Mouse (Mus musculus) R1 (cell line): ENCODE measurements around the gene Nlrc5.
A peak's percentile ranks its signal among the peaks of the same experiment; 100 is the strongest.

ENCODE experiments used
- DNase-seq: peaks from one replicate; pipeline ENCODE4 v3.0.0-alpha.2; 2018; ENCODE audit warnings: low read depth, low spot score

Gene Nlrc5

DNA sequence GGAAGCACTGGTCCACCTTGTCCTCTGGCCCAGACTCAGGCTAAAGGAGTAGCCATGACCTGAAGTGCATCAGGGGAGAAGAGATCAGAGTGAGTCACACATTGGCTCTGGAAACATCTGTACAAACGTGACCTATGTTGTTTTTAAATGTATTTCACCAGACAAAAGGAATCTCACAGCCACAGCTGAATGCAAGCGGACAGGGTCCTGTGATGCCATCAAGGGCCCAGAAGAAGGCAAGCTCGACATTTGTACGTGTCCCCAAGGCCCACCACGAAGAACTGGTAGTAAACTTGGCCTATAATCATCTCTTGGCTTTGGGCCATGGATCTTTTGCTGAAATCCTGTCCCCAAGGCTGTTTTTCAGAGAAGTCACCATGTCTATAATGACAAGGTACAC, 35.5 kb downstream of the Nlrc5 start:
- no peak for DNase-seq

DNA sequence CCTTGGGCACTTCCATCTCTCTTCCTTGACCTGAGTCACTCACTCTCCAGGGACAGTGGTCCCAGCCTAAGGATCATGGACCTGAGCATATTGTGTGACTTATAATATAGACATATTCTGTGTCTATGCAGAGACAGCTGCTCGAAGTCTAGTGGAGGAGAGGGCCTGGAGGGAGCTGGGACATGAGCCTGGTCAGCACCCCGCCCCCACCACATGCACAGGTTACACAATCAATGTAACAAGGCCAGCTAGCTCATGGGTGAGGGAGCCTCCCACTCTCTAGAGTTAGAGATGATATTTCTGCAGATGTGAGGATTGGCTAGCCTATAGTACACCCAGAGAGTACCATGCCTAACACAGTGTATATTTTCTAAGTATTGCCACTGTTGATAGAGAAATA, 36.6 kb downstream of the Nlrc5 start:
- no peak for DNase-seq

DNA sequence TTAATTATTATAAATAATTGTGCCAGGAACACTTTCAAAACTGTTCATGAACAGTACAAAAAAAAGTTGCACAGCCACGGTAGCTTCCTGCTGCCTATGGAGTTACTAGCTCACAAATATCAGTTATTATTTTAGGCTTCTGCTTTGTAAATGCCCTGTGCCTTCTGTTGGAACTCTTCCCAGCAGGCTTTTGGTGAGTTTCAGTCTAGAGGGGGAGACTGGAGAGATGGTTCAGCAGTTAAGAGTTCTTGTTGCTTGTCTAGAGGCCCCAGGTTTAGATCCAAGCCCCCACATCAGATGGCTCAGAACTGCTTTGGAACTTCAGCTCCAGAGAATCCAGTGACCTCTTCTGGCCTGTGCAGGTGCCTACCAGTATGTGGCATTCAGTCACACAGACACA, 37.1 kb downstream of the Nlrc5 start:
- no peak for DNase-seq

DNA sequence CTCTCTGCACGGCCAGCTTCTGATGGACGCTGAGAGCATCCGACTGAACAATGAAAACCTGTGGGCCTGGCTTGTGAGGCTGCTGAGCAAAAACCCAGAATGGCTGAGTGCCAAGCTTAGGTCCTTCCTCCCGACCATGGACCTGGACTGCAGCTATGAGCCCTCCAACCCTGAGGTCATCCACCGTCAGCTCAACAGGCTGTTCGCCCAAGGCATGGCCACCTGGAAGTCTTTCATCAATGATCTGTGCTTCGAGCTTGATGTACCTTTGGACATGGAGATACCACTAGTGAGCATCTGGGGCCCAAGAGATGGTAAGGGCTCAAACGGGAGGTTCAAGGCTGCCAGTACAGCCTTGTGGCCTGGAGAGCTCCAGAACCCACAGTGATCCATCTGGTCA, 38.6 kb downstream of the Nlrc5 start:
- DNase-seq = no peak

DNA sequence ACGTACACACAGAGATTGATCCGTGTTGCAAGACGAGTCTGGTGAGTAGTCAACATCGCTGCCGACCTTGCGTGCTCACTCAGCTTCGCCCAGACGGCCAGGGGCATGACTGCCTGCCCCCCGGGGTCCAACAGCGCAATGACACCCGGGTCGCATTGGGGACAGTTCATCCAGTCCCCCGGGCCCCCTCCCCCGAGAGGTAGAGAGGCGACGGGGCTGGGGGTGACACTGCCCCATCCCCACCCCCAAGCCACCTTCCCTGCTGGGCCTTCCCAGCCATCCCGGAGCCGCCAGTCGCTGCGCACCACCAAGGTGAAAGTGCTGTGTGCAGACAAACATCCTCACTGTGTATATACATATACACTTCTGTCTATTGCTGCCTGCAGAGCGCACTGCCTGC, 39.3 kb downstream of the Nlrc5 start:
- DNase-seq = no peak

DNA sequence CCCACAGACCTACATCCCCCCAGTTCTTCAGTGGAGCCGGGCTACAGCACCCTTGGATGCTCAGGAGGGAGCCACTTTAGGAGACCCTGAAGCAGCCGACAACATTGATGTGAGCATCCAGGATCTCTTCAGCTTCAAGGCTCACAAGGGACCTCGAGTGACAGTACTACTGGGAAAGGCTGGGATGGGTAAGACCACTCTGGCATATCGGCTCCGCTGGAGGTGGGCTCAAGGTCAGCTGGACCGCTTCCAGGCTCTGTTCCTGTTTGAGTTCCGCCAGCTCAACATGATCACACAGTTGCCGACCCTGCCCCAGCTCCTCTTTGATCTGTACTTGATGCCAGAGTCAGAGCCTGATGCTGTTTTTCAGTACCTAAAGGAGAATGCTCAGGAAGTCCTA, 41.6 kb downstream of the Nlrc5 start:
- no peak for DNase-seq

DNA sequence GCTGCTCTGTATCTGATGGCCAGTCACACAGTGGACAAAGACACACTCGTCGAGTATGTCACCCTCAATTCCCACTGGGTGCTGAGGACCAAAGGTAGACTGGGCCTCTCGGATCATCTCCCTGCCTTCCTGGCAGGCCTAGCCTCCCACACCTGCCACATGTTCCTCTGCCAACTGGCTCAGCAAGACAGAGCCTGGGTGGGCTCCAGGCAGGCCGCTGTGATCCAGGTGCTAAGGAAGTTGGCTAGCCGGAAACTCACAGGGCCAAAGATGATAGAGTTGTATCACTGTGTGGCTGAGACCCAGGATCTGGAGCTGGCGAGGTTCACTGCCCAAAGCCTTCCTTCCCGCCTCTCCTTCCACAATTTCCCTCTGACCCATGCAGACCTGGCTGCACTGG, 42.7 kb downstream of the Nlrc5 start:
- DNase-seq = no peak

DNA sequence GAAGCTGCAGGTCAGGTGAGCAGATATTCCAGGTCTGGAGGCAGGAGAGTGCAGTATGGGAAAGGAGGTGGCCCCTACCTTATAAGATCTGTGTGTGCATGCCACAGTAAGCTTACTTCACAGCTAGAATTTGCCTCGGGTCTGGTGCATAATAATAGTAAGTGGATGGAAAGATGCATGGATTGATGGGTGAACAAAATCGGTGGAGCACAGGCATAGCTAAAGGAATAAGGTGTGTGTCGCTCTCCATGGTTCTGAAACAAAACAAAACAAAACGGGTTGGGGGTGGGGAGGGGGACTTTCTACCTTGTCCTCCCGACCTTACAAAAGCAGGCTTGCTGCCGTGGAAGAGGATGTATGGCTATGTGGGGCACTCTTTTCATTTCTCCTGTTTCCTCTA, 47.9 kb downstream of the Nlrc5 start:
- peak; percentile 38 for DNase-seq

DNA sequence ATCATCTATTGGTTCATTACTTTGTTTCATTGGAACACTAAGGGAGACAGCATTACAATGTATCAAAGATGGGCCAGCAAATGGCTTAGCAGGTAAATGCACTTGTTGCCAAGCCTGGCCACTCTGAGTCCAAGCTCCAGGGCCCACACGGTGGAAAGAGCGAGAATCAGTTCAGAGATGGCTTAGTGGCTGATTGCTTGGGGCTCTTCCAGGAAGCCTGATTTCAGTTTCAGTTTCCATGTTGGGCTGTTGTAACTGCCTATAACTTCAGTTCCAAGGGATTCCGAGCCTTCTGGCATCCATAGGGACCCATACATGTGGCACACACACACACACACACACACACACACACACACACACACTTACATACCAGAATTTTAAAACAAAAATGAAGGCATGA, 51.1 kb downstream of the Nlrc5 start:
- no peak for DNase-seq

DNA sequence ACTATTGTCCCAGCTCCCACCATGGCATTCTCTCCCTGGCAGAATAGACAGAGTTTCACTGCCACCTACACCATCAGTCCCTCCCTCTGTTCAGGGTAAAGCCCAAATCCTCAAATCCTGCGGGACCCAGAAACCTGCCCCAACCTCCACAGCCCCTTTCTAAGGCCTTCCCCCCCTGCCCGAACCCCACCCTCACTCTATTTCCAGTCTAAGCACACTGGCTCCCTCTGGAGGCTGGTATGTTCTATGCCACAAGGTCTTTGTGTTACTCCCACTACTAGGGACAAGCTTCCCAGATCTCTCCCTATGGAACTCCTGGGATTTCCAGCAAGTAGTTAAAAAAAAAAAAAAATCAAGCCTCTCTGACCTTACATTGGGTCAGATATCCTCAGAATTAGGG, 51.7 kb downstream of the Nlrc5 start:
- DNase-seq = peak; percentile 84

DNA sequence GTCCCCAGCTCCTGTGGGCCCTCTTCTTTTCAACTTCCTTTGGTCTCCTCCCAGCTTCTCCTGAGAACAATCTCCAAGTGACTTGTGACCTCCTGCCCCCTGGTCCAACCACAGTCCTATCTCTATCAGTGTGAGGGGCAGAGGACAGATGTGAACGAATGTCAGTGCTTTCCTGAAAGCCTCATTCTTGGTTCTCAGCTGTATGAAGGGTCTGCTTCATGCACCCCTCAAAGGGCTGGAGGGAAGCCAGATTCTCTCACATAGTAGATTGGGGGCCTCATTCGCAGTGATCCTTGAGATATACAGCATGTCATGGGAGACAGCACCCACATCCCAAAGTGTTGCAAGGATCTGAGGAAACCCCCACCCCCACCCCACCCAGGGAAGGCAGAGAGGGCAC, 53.9 kb downstream of the Nlrc5 start:
- DNase-seq = no peak

DNA sequence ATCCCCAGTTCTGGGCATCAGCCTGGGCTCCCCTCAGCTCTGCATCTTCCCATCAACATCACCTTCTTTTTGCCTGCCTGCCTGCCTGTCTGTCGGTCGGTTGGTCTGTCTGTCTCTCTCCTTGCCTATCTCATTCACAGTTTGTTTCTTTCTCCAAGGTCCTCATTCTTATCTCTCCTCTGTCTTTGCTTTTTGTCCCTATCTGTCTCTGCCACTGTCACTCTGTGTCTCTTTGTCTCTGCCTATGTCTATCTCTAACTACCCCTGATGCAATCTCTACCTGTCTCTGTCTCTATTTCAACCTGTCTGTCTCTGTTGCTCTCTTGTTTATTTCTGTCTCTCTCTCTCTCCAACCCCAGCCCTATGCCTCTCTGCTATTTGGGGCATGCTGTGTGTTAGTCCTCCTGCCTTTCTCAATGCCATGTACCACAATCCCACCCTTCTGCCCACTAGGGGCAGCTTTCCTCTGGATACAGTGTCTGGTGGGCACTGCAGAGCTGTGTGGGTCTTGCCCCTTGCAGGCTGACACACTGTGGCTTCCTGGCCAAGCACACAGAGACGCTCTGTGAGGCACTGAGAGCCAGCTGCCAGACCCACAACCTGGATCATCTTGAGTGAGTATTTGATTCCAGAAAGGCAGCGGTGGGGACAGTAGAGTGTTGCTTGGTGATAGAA, 55.8 kb downstream of the Nlrc5 start:
- no peak for DNase-seq

DNA sequence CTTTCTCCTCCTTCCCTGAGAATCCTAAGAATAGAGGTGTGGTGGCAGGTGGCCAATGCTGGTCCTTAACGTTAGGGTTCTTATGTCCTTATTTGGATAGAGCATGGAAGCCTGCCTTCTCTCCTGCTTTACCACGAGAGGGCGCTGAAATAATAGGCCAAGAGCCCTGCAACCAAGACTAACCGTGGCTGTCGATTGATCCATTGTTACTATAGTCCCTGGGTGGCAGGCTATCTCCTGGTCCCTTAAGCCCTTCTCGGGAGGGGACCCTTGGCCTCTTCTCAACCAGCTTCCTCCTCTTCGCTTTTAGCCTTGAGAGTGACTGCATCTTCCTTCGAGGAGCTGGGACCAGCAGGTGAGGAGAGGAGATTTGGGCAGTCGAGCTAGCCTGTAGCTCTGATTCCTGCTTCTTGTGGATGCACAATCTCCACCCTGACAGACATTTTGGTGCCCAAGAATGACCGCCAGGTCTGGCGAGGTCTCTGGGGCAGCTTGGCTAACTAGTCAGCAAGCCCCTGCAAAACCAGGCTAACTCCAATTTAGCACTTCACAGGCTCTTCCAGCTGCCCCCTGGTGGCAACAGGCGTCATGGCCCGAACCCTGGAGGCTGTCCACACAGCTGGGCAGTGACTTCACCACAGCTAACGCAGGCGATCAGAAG, 58.0 kb downstream of the Nlrc5 start:
- peak; percentile 85 for DNase-seq

DNA sequence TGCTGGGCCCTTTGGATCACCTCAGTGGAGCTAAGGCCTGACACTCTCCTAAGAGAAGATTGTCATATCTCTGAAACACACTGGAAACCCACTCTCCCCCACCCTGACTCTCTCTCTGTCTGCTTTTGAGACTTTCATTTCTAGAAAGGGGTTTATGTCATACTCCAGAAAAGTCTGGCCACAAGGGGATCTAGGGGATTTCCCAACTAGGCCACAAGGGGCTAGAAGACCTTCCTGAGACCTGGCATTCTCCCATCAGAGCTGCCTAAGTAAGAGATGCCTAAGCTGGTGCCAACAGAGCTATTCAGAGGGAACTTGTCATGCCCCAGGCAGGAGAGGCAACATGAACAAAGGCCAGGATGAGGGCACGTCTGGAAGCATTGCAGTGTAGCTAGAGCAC, 59.1 kb downstream of the Nlrc5 start:
- peak; percentile 25 for DNase-seq

DNA sequence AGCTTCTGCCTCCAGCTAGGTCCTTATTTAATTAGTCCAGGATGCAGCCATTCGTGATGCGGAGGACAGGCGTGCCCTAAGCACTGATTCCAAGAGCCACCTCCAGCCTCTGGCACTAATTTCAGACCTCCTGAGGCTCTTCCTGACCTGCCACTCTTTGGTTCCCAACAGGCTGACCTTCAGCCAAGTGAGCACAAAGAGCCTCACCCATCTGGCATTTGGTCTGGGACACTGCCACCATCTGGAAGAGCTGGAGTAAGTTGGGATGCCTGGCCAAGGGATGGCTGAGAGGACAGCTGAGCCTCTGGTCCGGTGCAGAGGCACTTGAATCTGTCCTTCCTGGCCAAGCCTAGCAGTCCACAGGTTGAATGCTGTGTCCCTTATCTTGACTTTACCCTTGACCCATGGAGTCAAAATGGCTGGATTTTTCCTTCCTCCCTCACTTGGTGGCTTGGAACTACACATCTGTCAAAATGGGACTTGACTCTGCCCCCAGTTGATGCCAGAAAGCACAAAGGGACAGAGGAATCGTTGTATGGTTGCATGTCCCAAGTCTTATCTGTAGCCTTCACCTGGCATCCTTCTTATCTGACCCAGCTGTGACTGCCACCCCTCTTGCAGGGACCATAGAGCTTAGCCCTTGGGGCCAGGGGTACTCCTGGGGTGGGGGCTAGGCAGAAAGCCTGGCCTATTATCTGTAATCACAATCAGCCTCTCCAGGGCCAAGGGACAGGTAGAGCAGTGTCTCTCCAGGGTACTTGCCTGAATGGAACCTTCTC, 81.5 kb downstream of the Nlrc5 start:
- DNase-seq = no peak

DNA sequence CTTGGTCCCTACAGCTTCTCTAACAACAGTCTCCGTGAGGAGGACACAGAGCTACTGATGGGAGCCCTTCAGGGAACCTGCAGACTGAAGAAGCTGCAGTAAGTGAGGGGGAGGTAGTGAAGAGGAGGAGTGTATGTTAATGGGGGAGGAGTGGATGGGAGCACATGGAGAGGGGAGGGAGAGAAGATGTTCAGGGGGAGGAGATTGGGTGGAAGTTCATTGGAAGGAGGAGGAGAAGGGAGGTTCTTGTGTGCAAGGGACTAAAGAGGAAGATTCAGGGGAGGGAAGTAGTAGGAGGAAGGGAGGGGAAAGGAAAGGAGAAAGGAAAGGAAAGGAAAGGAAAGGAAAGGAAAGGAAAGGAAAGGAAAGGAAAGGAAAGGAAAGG, 82.0 kb downstream of the Nlrc5 start:
- DNase-seq = no peak

DNA sequence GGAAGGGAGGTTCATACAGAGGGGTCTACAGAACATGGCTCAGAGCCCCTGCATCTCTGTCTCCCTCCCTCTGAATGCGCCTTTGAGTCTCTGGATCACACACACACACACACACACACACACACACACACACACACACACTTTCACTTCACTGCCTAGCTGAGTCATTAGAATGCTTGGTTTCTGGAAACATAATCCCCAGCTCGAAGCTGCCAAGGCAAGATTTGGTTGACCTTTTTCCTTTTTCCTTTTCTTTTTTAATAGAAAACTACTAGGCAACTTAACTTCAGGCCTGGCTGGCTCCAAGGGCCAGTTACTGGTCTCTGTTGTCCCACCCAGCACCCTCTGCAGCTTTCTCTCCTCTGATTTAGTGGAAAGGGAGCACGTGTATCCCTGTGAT, 82.6 kb downstream of the Nlrc5 start:
- DNase-seq = no peak

DNA sequence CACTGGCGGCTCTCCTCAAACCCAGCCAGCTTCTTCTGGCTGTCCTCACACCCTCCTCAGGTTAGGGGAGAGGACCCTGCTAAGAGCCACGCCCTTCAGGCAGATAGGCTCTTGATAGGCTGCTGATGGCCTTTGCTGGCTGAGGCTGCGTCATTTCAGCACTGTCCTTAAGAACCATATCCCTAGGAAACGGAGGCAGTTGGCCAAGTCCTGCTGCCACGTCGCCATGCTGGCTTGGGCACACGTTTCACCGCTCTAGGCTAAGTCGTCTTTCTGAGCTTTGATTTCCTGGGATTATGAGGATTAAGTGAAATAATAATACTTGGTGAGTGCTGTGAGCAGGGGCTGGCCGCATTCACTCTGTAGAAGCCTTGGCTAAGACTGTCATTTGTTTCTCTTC, 84.2 kb downstream of the Nlrc5 start:
- DNase-seq = peak; percentile 16

DNA sequence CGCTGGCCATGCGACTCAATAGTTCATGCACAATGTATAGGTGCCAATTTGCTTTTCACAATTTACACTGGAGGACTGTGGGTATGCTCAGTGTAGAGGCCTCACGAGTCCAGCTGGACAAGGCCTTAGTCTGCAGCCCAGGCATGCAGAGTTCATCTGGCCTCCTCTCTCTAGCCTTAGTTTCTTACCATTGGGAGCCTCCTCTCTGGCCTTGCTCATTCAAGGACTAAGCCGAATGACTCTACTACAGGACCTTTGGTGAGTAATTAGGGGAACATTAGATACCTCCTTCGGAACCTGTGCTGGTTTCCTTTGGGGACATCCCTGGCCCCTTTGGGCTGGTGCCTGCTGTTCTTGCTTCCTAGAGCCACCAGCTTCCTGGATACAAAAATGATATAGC, 84.9 kb downstream of the Nlrc5 start:
- DNase-seq = no peak

DNA sequence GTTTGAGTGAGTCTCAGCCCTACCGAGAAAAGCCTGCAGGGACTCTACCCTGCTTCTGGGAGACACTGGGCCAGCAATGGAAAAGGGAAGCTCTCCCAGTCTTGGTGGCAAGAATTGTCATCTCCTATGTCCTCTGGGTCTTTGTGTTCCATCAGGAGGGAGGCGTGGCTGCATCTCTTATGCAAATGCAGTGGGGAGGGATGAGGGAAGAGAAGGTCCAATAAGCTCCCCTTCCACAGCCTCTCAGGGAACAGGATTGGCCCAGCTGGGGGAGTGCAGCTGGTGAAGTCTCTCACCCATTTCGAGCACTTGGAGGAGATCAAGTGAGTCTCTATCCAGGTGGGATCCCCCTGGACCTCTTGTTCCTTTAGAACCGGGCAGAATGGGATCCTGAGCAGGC, 87.3 kb downstream of the Nlrc5 start:
- peak; percentile 66 for DNase-seq

DNA sequence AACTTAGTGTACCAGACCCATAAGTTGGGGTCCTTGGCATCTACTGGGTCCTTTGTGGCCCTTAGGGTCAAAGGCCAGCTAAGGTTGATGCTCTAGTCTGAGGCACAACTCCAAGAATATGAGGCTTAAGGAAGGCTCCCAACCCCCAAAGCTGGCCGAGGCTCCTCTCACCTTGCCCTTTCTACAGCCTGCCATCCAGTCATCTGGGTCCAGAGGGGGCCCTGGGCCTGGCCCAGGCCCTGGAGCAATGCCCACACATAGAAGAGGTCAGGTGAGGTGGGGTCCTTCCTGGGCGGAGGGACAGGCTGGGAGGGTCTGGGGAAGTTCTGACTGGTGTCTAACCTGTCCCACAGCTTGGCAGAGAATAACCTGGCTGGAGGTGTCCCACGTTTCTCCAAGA, 88.3 kb downstream of the Nlrc5 start:
- DNase-seq = no peak

DNA sequence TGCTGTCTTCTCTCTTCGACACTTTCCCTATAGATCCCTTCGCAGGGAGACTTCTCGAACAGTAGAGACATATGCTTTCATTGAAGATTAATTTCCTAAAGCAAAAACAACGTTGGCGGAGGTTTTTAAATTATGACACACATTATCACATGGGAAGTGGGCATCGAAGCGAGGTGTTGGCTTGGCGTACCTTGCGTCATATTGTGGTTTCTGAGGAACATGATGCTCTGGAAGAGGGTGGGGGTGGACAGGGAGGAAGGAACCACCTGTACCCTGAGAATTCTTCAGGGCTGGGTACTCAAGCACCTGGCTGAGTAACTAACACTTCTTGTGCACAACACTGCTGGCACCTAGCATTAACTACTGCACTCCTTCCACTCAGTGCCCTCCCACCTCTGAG, 90.4 kb downstream of the Nlrc5 start:
- DNase-seq = no peak

DNA sequence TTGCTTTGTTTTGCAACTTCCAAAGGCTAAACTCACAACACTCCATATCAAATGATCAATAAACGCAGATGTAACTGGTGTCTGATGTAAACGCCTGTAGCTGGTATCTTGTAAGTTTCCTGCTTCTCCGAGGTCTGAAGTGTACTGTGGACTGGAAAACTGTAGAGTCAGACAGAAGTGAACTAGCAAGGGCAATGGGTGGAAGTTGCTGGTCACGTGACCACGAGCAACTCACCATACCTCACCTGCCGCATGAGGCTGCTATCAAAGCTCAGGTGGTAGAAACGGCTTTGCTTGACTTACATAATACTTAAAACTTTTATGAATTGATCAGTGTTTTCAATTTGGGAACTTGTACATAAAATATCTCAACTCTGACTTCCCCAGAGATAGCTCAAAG, 93.0 kb downstream of the Nlrc5 start:
- no peak for DNase-seq
